Mouse (Mus musculus): ENCODE measurements at regions not wholly inside any gene's neighbourhood (a gene's known extent, or its start where the extent isn't known, plus 50 kb on each side); places are given as distances from the start of the nearest gene placed in this dataset.

GRCm38 (mm10) chr4:54282934-54283333 is 457.1 kb downstream of the Tmem38b start:
- H3K9me3 ChIP-seq, result no peaks in the 10 kb centered on the region
- H3K4me3 ChIP-seq (replicated peaks), result no peak overlapping the region
- no peak overlapping the region for H3K9ac ChIP-seq (replicated peaks)
- no peak overlapping the region for H3K27ac ChIP-seq
- no peak for ATAC-seq
- no peaks in the 10 kb centered on the region for H3K4me1 ChIP-seq (replicated peaks)
- H3K36me3 ChIP-seq, result no peaks in the 10 kb centered on the region
- WGBS, result 96% methylated on average over 13 of the region's 13 CpGs
- no peaks in the 10 kb centered on the region for H3K27me3 ChIP-seq
- no peak overlapping the region for H3K4me2 ChIP-seq (replicated peaks)

- 84% methylated on average over 1 of the region's 1 CpGs for WGBS
- H3K9me3 ChIP-seq, result no peaks in the 10 kb centered on the region
- no peaks in the 10 kb centered on the region for H3K36me3 ChIP-seq
- no peak overlapping the region for H3K4me3 ChIP-seq (replicated peaks)
- H3K27ac ChIP-seq, result no peak overlapping the region
- no peaks in the 10 kb centered on the region for H3K27me3 ChIP-seq
- H3K9ac ChIP-seq (replicated peaks), result no peak overlapping the region
- ATAC-seq, result no peak
- no peak overlapping the region for H3K4me2 ChIP-seq (replicated peaks)
- no peaks in the 10 kb centered on the region for H3K4me1 ChIP-seq (replicated peaks)
Measured at GRCm38 (mm10) chr4:54313804-54314203, 488.0 kb downstream of the Tmem38b start.

GRCm38 (mm10) chr4:54324851-54325250 is 499.0 kb downstream of the Tmem38b start:
- H3K4me1 ChIP-seq (replicated peaks), result peaks cover 15% of the 10 kb centered on the region
- no peaks in the 10 kb centered on the region for H3K27me3 ChIP-seq
- no peak for ATAC-seq
- H3K4me2 ChIP-seq (replicated peaks), result no peak overlapping the region
- 77% methylated on average over 5 of the region's 5 CpGs for WGBS
- no peaks in the 10 kb centered on the region for H3K9me3 ChIP-seq
- no peak overlapping the region for H3K27ac ChIP-seq
- no peak overlapping the region for H3K4me3 ChIP-seq (replicated peaks)
- no peaks in the 10 kb centered on the region for H3K36me3 ChIP-seq
- no peak overlapping the region for H3K9ac ChIP-seq (replicated peaks)

GRCm38 (mm10) chr4:54328273-54328672 is 502.4 kb downstream of the Tmem38b start:
- no peak overlapping the region for H3K4me2 ChIP-seq (replicated peaks)
- H3K4me3 ChIP-seq (replicated peaks), result no peak overlapping the region
- H3K9me3 ChIP-seq, result no peaks in the 10 kb centered on the region
- no peaks in the 10 kb centered on the region for H3K36me3 ChIP-seq
- H3K9ac ChIP-seq (replicated peaks), result no peak overlapping the region
- 66% methylated on average over 5 of the region's 5 CpGs for WGBS
- H3K27me3 ChIP-seq, result no peaks in the 10 kb centered on the region
- peak overlapping the region; percentile 77 for H3K27ac ChIP-seq
- H3K4me1 ChIP-seq (replicated peaks), result peaks cover 40% of the 10 kb centered on the region
- ATAC-seq, result no peak

GRCm38 (mm10) chr4:54328711-54329427 is 503.0 kb downstream of the Tmem38b start:
- Histone ChIP-seq H3K9ac (replicated peaks) (0 out of 2 replicates have a peak overlapping the region, but pooled peaks have one; percentile 25), H3K4me1 (replicated peaks) (peaks cover 46% of the 10 kb centered on the region)

GRCm38 (mm10) chr4:54330686-54331085 is 504.8 kb downstream of the Tmem38b start:
- ATAC-seq, result no peak
- Histone ChIP-seq H3K36me3 (no peaks in the 10 kb centered on the region), H3K27me3 (no peaks in the 10 kb centered on the region), H3K9ac (replicated peaks) (no peak overlapping the region), H3K9me3 (no peaks in the 10 kb centered on the region), H3K27ac (peak overlapping the region; percentile 14; the same call in 1 of the 2 replicates), H3K4me1 (replicated peaks) (peaks cover 47% of the 10 kb centered on the region), H3K4me3 (replicated peaks) (no peak overlapping the region), H3K4me2 (replicated peaks) (no peak overlapping the region)
- 77% methylated on average over 3 of the region's 3 CpGs for WGBS

More at GRCm38 (mm10) chr4:54328711-54329427, 503.0 kb downstream of the Tmem38b start:
- Histone ChIP-seq H3K27ac (peak overlapping the region; percentile 77), H3K9me3 (no peaks in the 10 kb centered on the region), H3K36me3 (no peaks in the 10 kb centered on the region), H3K4me3 (replicated peaks) (peak overlapping the region; percentile 11; the same call in 1 of the 2 replicates), H3K27me3 (no peaks in the 10 kb centered on the region), H3K4me2 (replicated peaks) (peak overlapping the region; percentile 35)
- WGBS, result 34% methylated on average over 17 of the region's 17 CpGs
- ATAC-seq, result peak; percentile 74

GRCm38 (mm10) chr4:54331588-54332211 is 505.9 kb downstream of the Tmem38b start:
- Histone ChIP-seq H3K27me3 (no peaks in the 10 kb centered on the region), H3K9ac (replicated peaks) (no peak overlapping the region), H3K27ac (peak overlapping the region; percentile 68), H3K4me1 (replicated peaks) (peaks cover 47% of the 10 kb centered on the region), H3K9me3 (no peaks in the 10 kb centered on the region), H3K4me2 (replicated peaks) (no peak overlapping the region), H3K4me3 (replicated peaks) (no peak overlapping the region), H3K36me3 (no peaks in the 10 kb centered on the region)
- ATAC-seq, result peak; percentile 58
- 32% methylated on average over 12 of the region's 12 CpGs for WGBS

- 0 out of 2 replicates have a peak, but pooled peaks have one; percentile 1 for ATAC-seq
- Histone ChIP-seq H3K4me1 (replicated peaks) (peaks cover 47% of the 10 kb centered on the region), H3K27ac (peak overlapping the region; percentile 68), H3K4me3 (replicated peaks) (no peak overlapping the region), H3K9me3 (no peaks in the 10 kb centered on the region), H3K36me3 (no peaks in the 10 kb centered on the region), H3K4me2 (replicated peaks) (no peak overlapping the region), H3K27me3 (no peaks in the 10 kb centered on the region), H3K9ac (replicated peaks) (no peak overlapping the region)
- WGBS, result 76% methylated on average over 7 of the region's 7 CpGs
Measured at GRCm38 (mm10) chr4:54332261-54332660, 506.4 kb downstream of the Tmem38b start.

GRCm38 (mm10) chr4:54338556-54338955 is 512.7 kb downstream of the Tmem38b start:
- 56% methylated on average over 1 of the region's 1 CpGs for WGBS
- no peak overlapping the region for H3K9ac ChIP-seq (replicated peaks)
- H3K4me2 ChIP-seq (replicated peaks), result no peak overlapping the region
- H3K4me3 ChIP-seq (replicated peaks), result no peak overlapping the region
- H3K4me1 ChIP-seq (replicated peaks), result peaks cover 4% of the 10 kb centered on the region; the same call in 1 of the 2 replicates
- no peaks in the 10 kb centered on the region for H3K9me3 ChIP-seq
- H3K36me3 ChIP-seq, result no peaks in the 10 kb centered on the region
- no peak overlapping the region for H3K27ac ChIP-seq
- H3K27me3 ChIP-seq, result no peaks in the 10 kb centered on the region
- ATAC-seq, result no peak

- no peak for ATAC-seq
- H3K4me3 ChIP-seq (replicated peaks), result no peak overlapping the region
- H3K9me3 ChIP-seq, result no peaks in the 10 kb centered on the region
- no peaks in the 10 kb centered on the region for H3K36me3 ChIP-seq
- no peak overlapping the region for H3K4me2 ChIP-seq (replicated peaks)
- 90% methylated on average over 1 of the region's 1 CpGs for WGBS
- H3K27me3 ChIP-seq, result no peaks in the 10 kb centered on the region
- H3K4me1 ChIP-seq (replicated peaks), result no peaks in the 10 kb centered on the region
- no peak overlapping the region for H3K9ac ChIP-seq (replicated peaks)
- H3K27ac ChIP-seq, result no peak overlapping the region
Measured at GRCm38 (mm10) chr4:54340106-54340505, 514.3 kb downstream of the Tmem38b start.

GRCm38 (mm10) chr4:54353657-54354390 is 528.0 kb downstream of the Tmem38b start:
- peak overlapping the region; percentile 74 for H3K27ac ChIP-seq
- H3K4me1 ChIP-seq (replicated peaks), result peaks cover 18% of the 10 kb centered on the region
- 53% methylated on average over 8 of the region's 8 CpGs for WGBS

GRCm38 (mm10) chr4:54354391-54354726 is 528.5 kb downstream of the Tmem38b start:
- H3K36me3 ChIP-seq, result no peaks in the 10 kb centered on the region
- no peaks in the 10 kb centered on the region for H3K27me3 ChIP-seq
- no peak overlapping the region for H3K9ac ChIP-seq (replicated peaks)
- peak; percentile 70; the same call in 1 of the 2 replicates for ATAC-seq
- no peak overlapping the region for H3K4me2 ChIP-seq (replicated peaks)
- peak overlapping the region; percentile 74 for H3K27ac ChIP-seq
- 6% methylated on average over 4 of the region's 4 CpGs for WGBS
- no peak overlapping the region for H3K4me3 ChIP-seq (replicated peaks)
- H3K4me1 ChIP-seq (replicated peaks), result peaks cover 18% of the 10 kb centered on the region
- H3K9me3 ChIP-seq, result no peaks in the 10 kb centered on the region

More at GRCm38 (mm10) chr4:54353657-54354390, 528.0 kb downstream of the Tmem38b start:
- peak; percentile 53; the same call in 1 of the 2 replicates for ATAC-seq
- H3K9ac ChIP-seq (replicated peaks), result no peak overlapping the region
- H3K4me3 ChIP-seq (replicated peaks), result no peak overlapping the region
- no peak overlapping the region for H3K4me2 ChIP-seq (replicated peaks)
- no peaks in the 10 kb centered on the region for H3K27me3 ChIP-seq
- H3K9me3 ChIP-seq, result no peaks in the 10 kb centered on the region
- no peaks in the 10 kb centered on the region for H3K36me3 ChIP-seq
